Mouse (Mus musculus): Measurements from ENCODE around the gene Lactbl1.

Gene Lactbl1

GRCm38 (mm10) chr4:136636983-136637562 lies 14.7 kb downstream of the Lactbl1 start:
- no peak for DNase-seq (ENCODE audit: low spot score)

GRCm38 (mm10) chr4:136637563-136638229 lies 15.3 kb downstream of the Lactbl1 start:
- DNase-seq (ENCODE audit: low spot score), result peak; percentile 57

- DNase-seq (ENCODE audit: low spot score), result peak; percentile 25
Measured at GRCm38 (mm10) chr4:136638230-136638750, 15.9 kb downstream of the Lactbl1 start.

- peak; percentile 82 for DNase-seq (ENCODE audit: low spot score)
Measured at GRCm38 (mm10) chr4:136638890-136639289, 16.5 kb downstream of the Lactbl1 start.

GRCm38 (mm10) chr4:136648922-136649479 lies 26.6 kb downstream of the Lactbl1 start:
- DNase-seq (ENCODE audit: low spot score), result peak; percentile 84

- no peak for DNase-seq (ENCODE audit: low spot score)
Measured at GRCm38 (mm10) chr4:136649480-136650196, 27.2 kb downstream of the Lactbl1 start.

GRCm38 (mm10) chr4:136650261-136650660 lies 27.8 kb downstream of the Lactbl1 start:
- no peak for DNase-seq (ENCODE audit: low spot score)

- DNase-seq (ENCODE audit: low spot score), result peak; percentile 74
Measured at GRCm38 (mm10) chr4:136651357-136651811, 29.0 kb downstream of the Lactbl1 start.

- DNase-seq (ENCODE audit: low spot score), result no peak
Measured at GRCm38 (mm10) chr4:136651882-136652527, 29.6 kb downstream of the Lactbl1 start.

- no peak for DNase-seq (ENCODE audit: low spot score)
Measured at GRCm38 (mm10) chr4:136652528-136652910, 30.1 kb downstream of the Lactbl1 start.

- DNase-seq (ENCODE audit: low spot score), result no peak
Measured at GRCm38 (mm10) chr4:136653019-136653418, 30.6 kb downstream of the Lactbl1 start.

GRCm38 (mm10) chr4:136653692-136654234 lies 31.3 kb downstream of the Lactbl1 start:
- no peak for DNase-seq (ENCODE audit: low spot score)

GRCm38 (mm10) chr4:136657914-136658313 lies 35.5 kb downstream of the Lactbl1 start:
- DNase-seq (ENCODE audit: low spot score), result no peak

- no peak for DNase-seq (ENCODE audit: low spot score)
Measured at GRCm38 (mm10) chr4:136665068-136665467, 42.6 kb downstream of the Lactbl1 start.

GRCm38 (mm10) chr4:136666002-136666401 lies 43.6 kb downstream of the Lactbl1 start:
- DNase-seq (ENCODE audit: low spot score), result no peak

- DNase-seq (ENCODE audit: low spot score), result no peak
Measured at GRCm38 (mm10) chr4:136667757-136668156, 45.3 kb downstream of the Lactbl1 start.

GRCm38 (mm10) chr4:136672335-136673090 lies 50.1 kb downstream of the Lactbl1 start:
- DNase-seq (ENCODE audit: low spot score), result no peak

- no peak for DNase-seq (ENCODE audit: low spot score)
Measured at GRCm38 (mm10) chr4:136675439-136675838, 53.0 kb downstream of the Lactbl1 start.

- DNase-seq (ENCODE audit: low spot score), result peak; percentile 93
Measured at GRCm38 (mm10) chr4:136678480-136678879, 56.1 kb downstream of the Lactbl1 start.

GRCm38 (mm10) chr4:136679221-136679620 lies 56.8 kb downstream of the Lactbl1 start:
- DNase-seq (ENCODE audit: low spot score), result no peak

GRCm38 (mm10) chr4:136680641-136681040 lies 58.2 kb downstream of the Lactbl1 start:
- DNase-seq (ENCODE audit: low spot score), result no peak
